Mouse (Mus musculus) liver, adult 2 months (tissue): ENCODE results near the gene Gm1604a.
"Not testable (repeated sequence)": the region's sequence is repeated elsewhere in the genome, so short reads cannot be mapped to it uniquely, and the experiment has no call there.

ENCODE experiments used
- CTCF ChIP-seq: fragments of 200-500 bp; IDR thresholded peaks from 2 replicates; pipeline ENCODE4 v1.5.1; 2011; ENCODE audit warnings: low read depth, low read length, control low read depth
- POLR2A ChIP-seq: fragments of 200-500 bp; IDR thresholded peaks from 2 replicates; pipeline ENCODE4 v1.6.1; 2011; ENCODE audit warnings: low read length, control low read depth; ENCODE audit not compliant: insufficient read depth; ENCODE audit errors: extremely low read depth

GRCm38 (mm10) chr17:6997778-6998490, 27.4 kb upstream of the Gm1604a start:
- not testable (repeated sequence) for TF ChIP-seq CTCF, POLR2A
